Mouse (Mus musculus): ENCODE measurements around the gene Jund.

Jund gene

GRCm38 (mm10) chr8:70674716-70675115 lies 24.0 kb upstream of the Jund start:
- DNase-seq (ENCODE audit: low spot score in 2 of 2): no peak

GRCm38 (mm10) chr8:70675336-70675735 lies 23.4 kb upstream of the Jund start:
- DNase-seq (ENCODE audit: low spot score in 2 of 2): no peak

GRCm38 (mm10) chr8:70677451-70678080 lies 21.2 kb upstream of the Jund start:
- no peak for DNase-seq (ENCODE audit: low spot score in 2 of 2)

- DNase-seq (ENCODE audit: low spot score in 2 of 2): no peak
These were observed 20.1 kb upstream of the Jund start for GRCm38 (mm10) chr8:70678679-70679078.

GRCm38 (mm10) chr8:70679404-70679803 lies 19.3 kb upstream of the Jund start:
- no peak for DNase-seq (ENCODE audit: low spot score in 2 of 2)

GRCm38 (mm10) chr8:70680039-70680438 lies 18.7 kb upstream of the Jund start:
- no peak for DNase-seq (ENCODE audit: low spot score in 2 of 2)

GRCm38 (mm10) chr8:70681410-70681809 lies 17.3 kb upstream of the Jund start:
- no peak for DNase-seq (ENCODE audit: low spot score in 2 of 2)

GRCm38 (mm10) chr8:70682193-70682592 lies 16.6 kb upstream of the Jund start:
- peak; percentile 65 to 74 for DNase-seq (ENCODE audit: low spot score in 2 of 2)

GRCm38 (mm10) chr8:70682692-70683091 lies 16.1 kb upstream of the Jund start:
- DNase-seq (ENCODE audit: low spot score in 2 of 2): no peak

GRCm38 (mm10) chr8:70684291-70684690 lies 14.5 kb upstream of the Jund start:
- DNase-seq (ENCODE audit: low spot score in 2 of 2): peak; percentile 88 to 93

- DNase-seq (ENCODE audit: low spot score in 2 of 2): no peak
These were observed 11.2 kb upstream of the Jund start for GRCm38 (mm10) chr8:70687576-70687975.

GRCm38 (mm10) chr8:70688136-70688535 lies 10.6 kb upstream of the Jund start:
- no peak for DNase-seq (ENCODE audit: low spot score in 2 of 2)

GRCm38 (mm10) chr8:70689892-70690390 lies 8.8 kb upstream of the Jund start:
- DNase-seq (ENCODE audit: low spot score in 2 of 2): no peak

- no peak for DNase-seq (ENCODE audit: low spot score in 2 of 2)
These were observed 7.5 kb upstream of the Jund start for GRCm38 (mm10) chr8:70691230-70691629.

GRCm38 (mm10) chr8:70691727-70692231 lies 7.0 kb upstream of the Jund start:
- DNase-seq (ENCODE audit: low spot score in 2 of 2): no peak

GRCm38 (mm10) chr8:70693636-70694035 lies 5.1 kb upstream of the Jund start:
- DNase-seq (ENCODE audit: low spot score in 2 of 2): no peak

GRCm38 (mm10) chr8:70695318-70696018 lies 3.3 kb upstream of the Jund start:
- no peak for DNase-seq (ENCODE audit: low spot score in 2 of 2)

- DNase-seq (ENCODE audit: low spot score in 2 of 2): no peak
These were observed 2.5 kb upstream of the Jund start for GRCm38 (mm10) chr8:70696019-70696885.

- DNase-seq (ENCODE audit: low spot score in 2 of 2): no peak
These were observed 1.8 kb upstream of the Jund start for GRCm38 (mm10) chr8:70696946-70697345.

GRCm38 (mm10) chr8:70697366-70698250 lies 1.1 kb upstream of the Jund start:
- no peak for DNase-seq (ENCODE audit: low spot score in 2 of 2)
